Mouse (Mus musculus) heart, adult 11 months (tissue): ENCODE results near the gene Arhgap8.
A peak's percentile ranks its signal among the peaks of the same experiment; 100 is the strongest.

Experiments
- DNase-seq: peaks from one replicate; pipeline ENCODE4 v3.0.0; 2022

Gene Arhgap8

GRCm38 (mm10) chr15:84719791-84720190, at the start of gene Arhgap8:
Gene Arhgap8 (plus strand): TSS chr15:84720052.
- peak; percentile 96 for DNase-seq

- DNase-seq = no peak
These were observed 49.2 kb upstream of the Arhgap8 start for GRCm38 (mm10) chr15:84670657-84671055.

- DNase-seq = peak; percentile 95
These were observed 48.2 kb upstream of the Arhgap8 start for GRCm38 (mm10) chr15:84671401-84672307.

- DNase-seq = no peak
These were observed 47.6 kb upstream of the Arhgap8 start for GRCm38 (mm10) chr15:84672308-84672615.

- DNase-seq = peak; percentile 94
These were observed 47.2 kb upstream of the Arhgap8 start for GRCm38 (mm10) chr15:84672616-84673015.

- no peak for DNase-seq
These were observed 45.4 kb upstream of the Arhgap8 start for GRCm38 (mm10) chr15:84674329-84675067.

- DNase-seq = no peak
These were observed 44.5 kb upstream of the Arhgap8 start for GRCm38 (mm10) chr15:84675317-84675716.

- DNase-seq = no peak
These were observed 41.9 kb upstream of the Arhgap8 start for GRCm38 (mm10) chr15:84677943-84678342.

- no peak for DNase-seq
These were observed 40.8 kb upstream of the Arhgap8 start for GRCm38 (mm10) chr15:84679090-84679489.

GRCm38 (mm10) chr15:84679794-84680193, 40.1 kb upstream of the Arhgap8 start:
- DNase-seq = no peak

GRCm38 (mm10) chr15:84680545-84681454, 39.1 kb upstream of the Arhgap8 start:
- DNase-seq = peak; percentile 99

GRCm38 (mm10) chr15:84681455-84682193, 38.2 kb upstream of the Arhgap8 start:
- peak; percentile 97 for DNase-seq

- no peak for DNase-seq
These were observed 37.6 kb upstream of the Arhgap8 start for GRCm38 (mm10) chr15:84682206-84682605.

GRCm38 (mm10) chr15:84682821-84683220, 37.0 kb upstream of the Arhgap8 start:
- DNase-seq = no peak

GRCm38 (mm10) chr15:84684520-84684919, 35.3 kb upstream of the Arhgap8 start:
- no peak for DNase-seq

GRCm38 (mm10) chr15:84685417-84685816, 34.4 kb upstream of the Arhgap8 start:
- DNase-seq = peak; percentile 98

- peak; percentile 97 for DNase-seq
These were observed 31.9 kb upstream of the Arhgap8 start for GRCm38 (mm10) chr15:84687904-84688303.

- no peak for DNase-seq
These were observed 30.5 kb upstream of the Arhgap8 start for GRCm38 (mm10) chr15:84689356-84689755.

GRCm38 (mm10) chr15:84691513-84691912, 28.3 kb upstream of the Arhgap8 start:
- DNase-seq = no peak

- no peak for DNase-seq
These were observed 27.2 kb upstream of the Arhgap8 start for GRCm38 (mm10) chr15:84692645-84693044.

- DNase-seq = peak; percentile 93
These were observed 23.8 kb upstream of the Arhgap8 start for GRCm38 (mm10) chr15:84696021-84696420.

- DNase-seq = peak; percentile 99
These were observed 22.2 kb upstream of the Arhgap8 start for GRCm38 (mm10) chr15:84697611-84698011.
